Mouse (Mus musculus): ENCODE results near the gene Pcca.

DNA sequence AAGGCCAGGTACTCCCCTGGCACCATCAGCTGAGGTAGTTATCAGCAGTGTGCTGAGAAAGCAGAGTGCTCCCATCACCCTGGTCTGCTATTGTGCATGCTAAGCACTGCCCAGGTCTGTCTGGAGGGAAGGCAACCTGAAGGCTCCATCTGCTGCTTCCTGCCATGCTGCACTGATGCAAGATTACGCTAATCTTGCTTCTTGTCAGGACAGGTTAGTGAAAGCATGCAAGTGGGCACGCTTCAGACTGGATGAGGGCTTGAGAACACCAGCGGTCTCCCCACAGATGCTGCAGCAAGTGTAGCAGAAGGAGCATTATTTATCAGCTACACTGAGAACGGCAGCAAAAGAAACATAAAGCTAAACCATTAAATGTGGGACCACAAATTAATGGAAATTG, 150.1 kb downstream of the Pcca start:
- no peak for TF ChIP-seq CHD2 (IDR thresholded peaks at IDR 0.05; ENCODE audit: low read depth, low read length)
- no peak for TF ChIP-seq ZNF384 (IDR thresholded peaks at IDR 0.05; ENCODE audit: low read depth, low read length)
- TF ChIP-seq HCFC1 (IDR thresholded peaks at IDR 0.05; ENCODE audit: borderline replicate concordance, insufficient read depth, low read length), result no peak
- no peak for TF ChIP-seq MAFK (IDR thresholded peaks at IDR 0.05; ENCODE audit: insufficient read depth, low read depth, low read length)

Measured in ES-E14 (cell line).